Mouse (Mus musculus) intestine, embryonic 14.5 days (tissue): ENCODE results near the gene Robo1. TPM values are rescaled to one million over a fixed set of nuclear protein-coding genes. Genes with fewer than 3 reads are reported as not detected.

Source experiments
- ATAC-seq: fragments of 200-750 bp; cut with Nextera tagmentation; replicated peaks from 2 replicates; pipeline ENCODE4 v1.8.0; 2017; ENCODE audit warnings: low read depth, moderate number of reproducible peaks, moderate TSS enrichment, moderate library complexity; ENCODE audit not compliant: low FRiP score, low TSS enrichment
- DNase-seq: peaks from one replicate; pipeline ENCODE4 v3.0.0-alpha.2; 2018; ENCODE audit warnings: low spot score
- H3K27ac ChIP-seq: fragments of 300-500 bp; sonication (generic); 2 replicates; pipeline ENCODE4 v1.5.1; 2014; ENCODE audit warnings: low read depth, mild to moderate bottlenecking, control low read depth
- H3K27me3 ChIP-seq: fragments of 300-500 bp; sonication (generic); replicated peaks from 2 replicates; pipeline ENCODE4 v1.6.1; 2014; ENCODE audit warnings: low read length, control low read depth; ENCODE audit not compliant: control insufficient read depth, insufficient read depth
- H3K36me3 ChIP-seq: fragments of 300-500 bp; sonication (generic); 2 replicates; pipeline ENCODE4 v1.6.1; 2014; ENCODE audit warnings: low read length, control low read depth; ENCODE audit not compliant: control insufficient read depth, insufficient read depth
- H3K4me1 ChIP-seq: fragments of 300-500 bp; sonication (generic); replicated peaks from 2 replicates; pipeline ENCODE4 v1.6.1; 2014; ENCODE audit warnings: low read length, control low read depth, mixed read lengths; ENCODE audit not compliant: control insufficient read depth, insufficient read depth
- H3K4me2 ChIP-seq: fragments of 300-500 bp; sonication (generic); 2 replicates; pipeline ENCODE4 v1.6.1; 2014; ENCODE audit warnings: low read length
- H3K4me3 ChIP-seq: fragments of 300-500 bp; sonication (generic); 2 replicates; pipeline ENCODE4 v1.5.1; 2014; ENCODE audit warnings: low read depth, low read length, control low read depth, mixed read lengths
- H3K9ac ChIP-seq: fragments of 300-500 bp; sonication (generic); 2 replicates; pipeline ENCODE4 v1.6.1; 2014; ENCODE audit warnings: mild to moderate bottlenecking, low read length
- H3K9me3 ChIP-seq: fragments of 300-500 bp; sonication (generic); 2 replicates; pipeline ENCODE4 v1.6.1; 2016; ENCODE audit warnings: low read length, control low read depth; ENCODE audit not compliant: control insufficient read depth
- WGBS: fragments of 180-500 bp; shearing (Covaris S2); extraction: QIAGEN DNeasy Blood & Tissue Kit; methylation state at CpG from one replicate; pipeline ENCODE4 v1.1.7; 2014; 5-methylcytosine and 5-hydroxymethylcytosine counted together
- polyA plus RNA-seq: library from polyadenylated mRNA; unstranded; fragments of >200 nt; fragmentation: Nextera tagmentation; extraction: Ambion mirVana; gene quantifications from 2 replicates; pipeline ENCODE4 v1.2.1, GENCODE M21; 2014

Robo1 gene
- polyA plus RNA-seq, 1 experiment from 2014 or later = 24.1 TPM

DNA sequence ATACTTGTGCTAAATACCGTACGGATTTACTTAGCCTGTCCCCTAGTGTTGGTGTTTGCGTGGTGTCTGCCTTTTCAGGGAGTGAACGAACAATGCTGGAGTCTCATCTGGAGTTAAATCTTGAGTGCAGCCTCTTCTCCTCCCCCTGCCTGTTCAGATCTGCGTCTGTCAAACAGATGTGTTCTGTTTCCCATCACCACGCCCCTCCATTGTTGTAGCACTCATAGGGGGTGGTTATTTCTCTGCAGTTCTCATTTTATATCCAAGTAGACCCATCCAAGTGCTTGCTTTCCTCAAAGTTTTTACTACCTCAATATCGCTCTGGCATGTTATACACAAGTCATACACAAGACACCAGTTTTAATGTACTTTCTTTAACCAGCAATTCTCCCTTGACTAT is 708.7 kb downstream of the Robo1 start:
- peaks cover 16% of the 10 kb centered on the region for H3K36me3 ChIP-seq
- no peak for DNase-seq

GRCm38 (mm10) chr16:73024326-73024725 is 716.2 kb downstream of the Robo1 start:
- Histone ChIP-seq H3K4me1 (no peaks in the 10 kb centered on the region), H3K9me3 (no peaks in the 10 kb centered on the region), H3K36me3 (peaks cover 6% of the 10 kb centered on the region; the same call in 1 of the 2 replicates), H3K27ac (no peak overlapping the region), H3K27me3 (no peaks in the 10 kb centered on the region), H3K4me2 (no peak overlapping the region), H3K9ac (no peak overlapping the region), H3K4me3 (no peak overlapping the region)
- 93% methylated on average over 13 of the region's 13 CpGs for WGBS
- ATAC-seq = no peak
- DNase-seq = no peak

More for the DNA sequence above, 708.7 kb downstream of the Robo1 start:
- H3K4me1 ChIP-seq = peaks cover 4% of the 10 kb centered on the region; the same call in 1 of the 2 replicates
- no peak overlapping the region for H3K9ac ChIP-seq
- no peaks in the 10 kb centered on the region for H3K9me3 ChIP-seq
- 34% methylated on average over 7 of the region's 7 CpGs for WGBS
- no peaks in the 10 kb centered on the region for H3K27me3 ChIP-seq
- ATAC-seq = peak; percentile 23; the same call in 1 of the 2 replicates
- no peak overlapping the region for H3K4me2 ChIP-seq
- no peak overlapping the region for H3K27ac ChIP-seq
- H3K4me3 ChIP-seq = no peak overlapping the region

DNA sequence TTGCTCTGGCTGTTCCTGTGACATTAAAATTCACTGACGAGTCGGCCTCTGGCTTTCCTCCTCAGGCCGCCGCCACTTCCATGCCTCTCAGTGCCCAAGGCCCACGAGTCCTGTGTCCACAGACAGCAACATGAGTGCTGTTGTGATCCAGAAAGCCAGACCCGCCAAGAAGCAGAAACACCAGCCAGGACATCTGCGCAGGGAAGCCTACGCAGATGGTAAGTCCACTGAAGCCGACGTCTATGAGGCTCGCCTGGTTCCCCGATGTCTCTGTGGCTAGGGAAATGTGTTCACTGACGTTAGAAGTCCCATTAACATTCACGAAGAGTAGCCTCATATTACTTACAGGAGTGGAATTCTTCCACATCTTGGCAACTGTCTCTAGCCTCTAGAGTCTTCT is 719.6 kb downstream of the Robo1 start:
- Histone ChIP-seq H3K4me3 (no peak overlapping the region), H3K27me3 (no peaks in the 10 kb centered on the region), H3K4me1 (no peaks in the 10 kb centered on the region), H3K9ac (no peak overlapping the region), H3K27ac (no peak overlapping the region), H3K9me3 (no peaks in the 10 kb centered on the region), H3K4me2 (no peak overlapping the region), H3K36me3 (peaks cover 6% of the 10 kb centered on the region; the same call in 1 of the 2 replicates)
- ATAC-seq = no peak
- no peak for DNase-seq
- WGBS = 90% methylated on average over 14 of the region's 14 CpGs

DNA sequence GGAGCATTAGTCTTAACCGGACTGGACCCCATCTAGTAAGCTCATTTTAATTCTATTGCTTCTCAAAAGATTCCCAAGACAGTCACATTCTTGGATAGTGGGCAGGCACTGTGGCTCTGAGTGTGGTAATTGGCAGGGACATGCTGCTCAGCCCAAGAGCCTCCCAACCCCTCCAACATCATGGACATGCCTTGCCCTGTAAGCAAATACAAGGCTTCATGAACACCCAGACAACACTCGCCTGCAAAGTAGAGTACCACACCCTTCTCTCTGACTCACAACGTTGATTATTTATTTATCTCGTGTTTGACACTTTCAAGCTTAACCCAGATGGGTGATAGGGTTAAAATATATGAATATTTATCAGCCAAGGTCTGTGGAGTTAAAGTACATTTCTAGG is 722.9 kb downstream of the Robo1 start:
- H3K4me2 ChIP-seq = no peak overlapping the region
- DNase-seq (no peak), ATAC-seq (no peak)
- no peaks in the 10 kb centered on the region for H3K4me1 ChIP-seq
- H3K4me3 ChIP-seq = no peak overlapping the region
- WGBS = 76% methylated on average over 4 of the region's 4 CpGs
- no peaks in the 10 kb centered on the region for H3K27me3 ChIP-seq
- H3K27ac ChIP-seq = no peak overlapping the region
- no peak overlapping the region for H3K9ac ChIP-seq
- no peaks in the 10 kb centered on the region for H3K9me3 ChIP-seq
- H3K36me3 ChIP-seq = peaks cover 5% of the 10 kb centered on the region; the same call in 1 of the 2 replicates

GRCm38 (mm10) chr16:73035210-73035985 is 727.3 kb downstream of the Robo1 start:
- H3K36me3 ChIP-seq = peaks cover 26% of the 10 kb centered on the region
- DNase-seq (no peak), ATAC-seq (no peak)
- no peaks in the 10 kb centered on the region for H3K27me3 ChIP-seq
- H3K27ac ChIP-seq = no peak overlapping the region
- no peak overlapping the region for H3K9ac ChIP-seq
- no peaks in the 10 kb centered on the region for H3K4me1 ChIP-seq
- no peaks in the 10 kb centered on the region for H3K9me3 ChIP-seq
- no peak overlapping the region for H3K4me2 ChIP-seq
- WGBS = 94% methylated on average over 20 of the region's 20 CpGs
- H3K4me3 ChIP-seq = no peak overlapping the region

DNA sequence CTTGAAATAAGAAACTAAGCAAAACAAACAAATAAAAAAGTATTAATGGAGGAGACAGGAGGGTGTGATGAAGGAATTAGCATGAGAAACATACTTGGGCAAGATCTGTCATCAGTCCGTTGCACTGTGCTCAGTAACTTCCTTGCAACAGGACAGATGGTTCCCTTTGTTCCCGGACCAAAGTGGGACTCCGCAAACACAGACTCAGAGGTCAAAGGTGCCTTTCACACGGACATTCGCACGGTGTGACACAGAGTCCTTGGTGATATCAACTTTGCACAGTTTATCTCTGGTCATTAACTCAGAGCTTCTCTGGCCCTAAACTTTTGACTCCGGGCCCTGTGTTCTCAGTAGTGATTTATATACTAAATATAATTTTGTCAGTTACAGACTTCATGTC is 730.4 kb downstream of the Robo1 start:
- WGBS = 59% methylated on average over 7 of the region's 7 CpGs

GRCm38 (mm10) chr16:73062461-73062860 is 754.4 kb downstream of the Robo1 start:
- Histone ChIP-seq H3K9ac (no peak overlapping the region), H3K27ac (no peak overlapping the region), H3K36me3 (no peaks in the 10 kb centered on the region), H3K27me3 (no peaks in the 10 kb centered on the region), H3K9me3 (no peaks in the 10 kb centered on the region), H3K4me1 (no peaks in the 10 kb centered on the region), H3K4me2 (no peak overlapping the region), H3K4me3 (no peak overlapping the region)
- DNase-seq (no peak), ATAC-seq (no peak)
- WGBS = 75% methylated on average over 3 of the region's 3 CpGs

More for the DNA sequence above, 730.4 kb downstream of the Robo1 start:
- Histone ChIP-seq H3K9me3 (0 out of 2 replicates have a peak, but pooled peaks cover 2% of the 10 kb centered on the region), H3K27ac (no peak overlapping the region), H3K36me3 (peaks cover 48% of the 10 kb centered on the region), H3K4me2 (no peak overlapping the region), H3K4me1 (no peaks in the 10 kb centered on the region), H3K4me3 (no peak overlapping the region), H3K9ac (no peak overlapping the region), H3K27me3 (no peaks in the 10 kb centered on the region)
- ATAC-seq = no peak
- no peak for DNase-seq

- DNase-seq (no peak), ATAC-seq (no peak)
- Histone ChIP-seq H3K9me3 (no peaks in the 10 kb centered on the region), H3K27ac (no peak overlapping the region), H3K4me1 (no peaks in the 10 kb centered on the region), H3K4me3 (no peak overlapping the region), H3K36me3 (no peaks in the 10 kb centered on the region), H3K27me3 (no peaks in the 10 kb centered on the region), H3K9ac (no peak overlapping the region), H3K4me2 (no peak overlapping the region)
- 85% methylated on average over 7 of the region's 7 CpGs for WGBS
These were observed 759.7 kb downstream of the Robo1 start for GRCm38 (mm10) chr16:73067782-73068181.

GRCm38 (mm10) chr16:73072047-73072446 is 763.9 kb downstream of the Robo1 start:
- 94% methylated on average over 3 of the region's 3 CpGs for WGBS
- Histone ChIP-seq H3K9me3 (no peaks in the 10 kb centered on the region), H3K4me3 (no peak overlapping the region), H3K4me2 (no peak overlapping the region), H3K27ac (no peak overlapping the region), H3K9ac (no peak overlapping the region), H3K27me3 (no peaks in the 10 kb centered on the region), H3K36me3 (no peaks in the 10 kb centered on the region), H3K4me1 (no peaks in the 10 kb centered on the region)
- no peak for DNase-seq
- no peak for ATAC-seq
